Mouse (Mus musculus): ENCODE results near the gene Rbm15b. TPM values are rescaled to one million over a fixed set of nuclear protein-coding genes. Genes with fewer than 3 reads are reported as not detected.
A peak's percentile ranks its signal among the peaks of the same experiment; 100 is the strongest.

Gene Rbm15b
- polyA plus RNA-seq, 1 experiment from 2014 or later, result 16.6 TPM

DNA sequence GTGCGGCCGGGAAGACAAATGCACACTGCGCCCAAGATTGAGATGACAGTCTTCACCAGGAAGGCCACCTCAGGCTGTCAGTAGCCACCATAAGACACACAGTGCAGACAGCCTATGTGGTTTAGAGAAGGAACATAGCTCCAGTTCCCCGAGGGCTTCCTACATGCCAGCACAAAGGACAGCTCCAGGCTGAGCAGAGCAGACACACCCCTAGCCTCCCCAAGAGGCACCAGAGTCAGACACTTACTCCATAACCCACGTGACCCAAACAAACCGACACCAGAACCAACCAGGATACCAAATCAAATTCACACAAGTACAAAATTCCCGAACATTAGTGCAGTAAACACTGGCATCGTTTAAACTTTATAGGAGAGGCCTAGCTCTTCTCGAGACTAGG lies 2.1 kb upstream of the Rbm15b start:
- Histone ChIP-seq H3K27me3 (replicated peaks; ENCODE audit: control insufficient read depth, insufficient read depth, low read length) (no peaks in the 10 kb centered on the region), H3K9ac (ENCODE audit: low read depth, low read length) (no peak overlapping the region), H3K4me2 (ENCODE audit: low read depth, low read length) (no peak overlapping the region), H3K4me1 (ENCODE audit: control insufficient read depth, insufficient read depth, low read length) (peaks cover 31% of the 10 kb centered on the region), H3K4me3 (ENCODE audit: low read depth, low read length) (no peak overlapping the region), H3K27ac (replicated peaks; ENCODE audit: low read depth, low read length) (no peak overlapping the region), H3K36me3 (ENCODE audit: control insufficient read depth, insufficient read depth, low read length) (peaks cover 39% of the 10 kb centered on the region), H3K9me3 (ENCODE audit: control insufficient read depth, low read length) (no peaks in the 10 kb centered on the region)
- no peak for ATAC-seq (ENCODE audit: low read depth)
- WGBS, result 84% methylated on average over 9 of the region's 9 CpGs
- DNase-seq (ENCODE audit: low spot score), result no peak

- WGBS, result 90% methylated on average over 3 of the region's 3 CpGs
Measured at GRCm38 (mm10) chr9:106888346-106888745, 1.1 kb upstream of the Rbm15b start.

DNA sequence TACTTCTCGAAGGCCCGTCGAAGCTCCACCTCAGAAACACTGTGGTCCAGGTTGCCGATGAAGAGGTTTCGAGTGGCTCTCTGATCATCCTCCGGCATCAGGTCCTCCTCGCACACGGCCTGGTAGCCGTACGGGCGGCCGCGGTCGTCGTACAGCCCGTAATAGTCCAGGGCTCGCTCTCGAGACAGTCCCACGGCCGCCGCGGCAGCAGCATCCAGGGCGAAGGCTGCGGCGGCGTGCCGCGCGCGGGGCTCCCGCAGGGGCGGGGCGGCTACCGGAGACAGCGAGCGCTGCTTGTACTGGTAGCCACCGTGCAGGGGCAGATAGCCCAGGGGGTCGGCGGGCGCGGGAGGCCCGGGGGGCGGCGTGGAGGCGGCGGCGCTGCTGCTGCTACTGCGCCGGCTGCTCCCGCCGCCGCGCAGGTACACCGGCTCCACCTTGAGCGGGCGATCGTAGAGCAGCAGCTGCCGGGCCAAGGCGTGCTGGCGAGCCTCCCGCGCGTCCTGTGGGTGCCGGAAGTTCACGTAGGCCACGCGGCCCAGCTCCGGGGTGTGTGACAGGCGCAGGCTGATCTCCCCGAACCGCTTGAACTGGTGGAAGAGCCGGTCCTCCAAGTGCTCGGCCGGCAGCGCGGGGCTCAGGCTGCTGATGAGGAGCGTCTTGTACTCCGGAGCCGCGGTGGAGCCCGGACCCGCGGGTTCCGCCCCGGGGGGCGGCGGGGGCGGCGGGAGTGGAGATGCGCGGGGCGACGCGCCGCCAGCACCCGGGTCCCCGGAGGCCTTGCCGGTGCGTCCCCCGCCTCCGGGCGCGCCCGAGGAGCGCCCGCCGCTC lies 1.1 kb downstream of the Rbm15b start:
- Histone ChIP-seq H3K9ac (ENCODE audit: low read depth, low read length) (peak overlapping the region; percentile 99), H3K9me3 (ENCODE audit: control insufficient read depth, low read length) (no peaks in the 10 kb centered on the region), H3K27ac (replicated peaks; ENCODE audit: low read depth, low read length) (peak overlapping the region; percentile 89), H3K4me3 (ENCODE audit: low read depth, low read length) (peak overlapping the region; percentile 91), H3K36me3 (ENCODE audit: control insufficient read depth, insufficient read depth, low read length) (peaks cover 69% of the 10 kb centered on the region), H3K27me3 (replicated peaks; ENCODE audit: control insufficient read depth, insufficient read depth, low read length) (no peaks in the 10 kb centered on the region), H3K4me2 (ENCODE audit: low read depth, low read length) (peak overlapping the region; percentile 92), H3K4me1 (ENCODE audit: control insufficient read depth, insufficient read depth, low read length) (peaks cover 39% of the 10 kb centered on the region)
- ATAC-seq (ENCODE audit: low read depth), result no peak
- peak; percentile 41 for DNase-seq (ENCODE audit: low spot score)
- WGBS, result 0% methylated on average over 16 of the region's 107 CpGs

More at GRCm38 (mm10) chr9:106888346-106888745, 1.1 kb upstream of the Rbm15b start:
- Histone ChIP-seq H3K9me3 (ENCODE audit: control insufficient read depth, low read length) (no peaks in the 10 kb centered on the region), H3K4me3 (ENCODE audit: low read depth, low read length) (no peak overlapping the region), H3K36me3 (ENCODE audit: control insufficient read depth, insufficient read depth, low read length) (peaks cover 47% of the 10 kb centered on the region), H3K9ac (ENCODE audit: low read depth, low read length) (no peak overlapping the region), H3K4me1 (ENCODE audit: control insufficient read depth, insufficient read depth, low read length) (peaks cover 38% of the 10 kb centered on the region), H3K27me3 (replicated peaks; ENCODE audit: control insufficient read depth, insufficient read depth, low read length) (no peaks in the 10 kb centered on the region), H3K27ac (replicated peaks; ENCODE audit: low read depth, low read length) (no peak overlapping the region), H3K4me2 (ENCODE audit: low read depth, low read length) (no peak overlapping the region)
- DNase-seq (ENCODE audit: low spot score) (no peak), ATAC-seq (ENCODE audit: low read depth) (no peak)

GRCm38 (mm10) chr9:106884996-106885900 lies 2.0 kb downstream of the Rbm15b start:
- peaks cover 30% of the 10 kb centered on the region for H3K4me1 ChIP-seq (ENCODE audit: control insufficient read depth, insufficient read depth, low read length)
- H3K4me3 ChIP-seq (ENCODE audit: low read depth, low read length), result peak overlapping the region; percentile 91
- H3K9ac ChIP-seq (ENCODE audit: low read depth, low read length), result peak overlapping the region; percentile 99
- H3K4me2 ChIP-seq (ENCODE audit: low read depth, low read length), result peak overlapping the region; percentile 92
- no peak for ATAC-seq (ENCODE audit: low read depth)
- no peaks in the 10 kb centered on the region for H3K9me3 ChIP-seq (ENCODE audit: control insufficient read depth, low read length)
- H3K27me3 ChIP-seq (replicated peaks; ENCODE audit: control insufficient read depth, insufficient read depth, low read length), result no peaks in the 10 kb centered on the region
- H3K27ac ChIP-seq (replicated peaks; ENCODE audit: low read depth, low read length), result no peak overlapping the region
- WGBS, result 19% methylated on average over 43 of the region's 44 CpGs
- peaks cover 70% of the 10 kb centered on the region for H3K36me3 ChIP-seq (ENCODE audit: control insufficient read depth, insufficient read depth, low read length)
- no peak for DNase-seq (ENCODE audit: low spot score)

DNA sequence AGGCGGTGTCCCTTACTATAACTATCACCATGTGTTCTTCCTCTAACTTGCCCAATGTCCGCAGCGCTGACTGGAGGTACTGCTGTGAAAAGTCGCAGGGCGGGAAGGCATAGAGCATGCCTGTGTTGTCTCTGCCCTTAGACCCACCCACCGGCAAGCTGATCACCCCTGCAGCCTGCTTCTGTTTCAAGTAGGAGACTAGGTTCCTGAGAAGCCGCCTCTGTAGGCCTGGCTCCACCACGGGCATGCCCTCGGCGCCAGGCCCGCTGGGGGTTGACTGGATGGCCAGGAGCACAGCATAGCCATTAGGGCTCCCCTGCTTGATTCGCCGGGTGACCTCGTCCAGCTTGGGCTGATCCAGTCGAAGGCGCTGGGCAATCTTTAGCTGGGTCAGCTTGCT lies 2.9 kb downstream of the Rbm15b start:
- 19% methylated on average over 16 of the region's 16 CpGs for WGBS
- Histone ChIP-seq H3K4me1 (ENCODE audit: control insufficient read depth, insufficient read depth, low read length) (peaks cover 28% of the 10 kb centered on the region), H3K27me3 (replicated peaks; ENCODE audit: control insufficient read depth, insufficient read depth, low read length) (no peaks in the 10 kb centered on the region), H3K4me3 (ENCODE audit: low read depth, low read length) (peak overlapping the region; percentile 91), H3K9ac (ENCODE audit: low read depth, low read length) (peak overlapping the region; percentile 99), H3K9me3 (ENCODE audit: control insufficient read depth, low read length) (no peaks in the 10 kb centered on the region), H3K36me3 (ENCODE audit: control insufficient read depth, insufficient read depth, low read length) (peaks cover 69% of the 10 kb centered on the region), H3K4me2 (ENCODE audit: low read depth, low read length) (peak overlapping the region; percentile 92), H3K27ac (replicated peaks; ENCODE audit: low read depth, low read length) (no peak overlapping the region; the same call in 1 of the 2 replicates)
- ATAC-seq (ENCODE audit: low read depth) (no peak), DNase-seq (ENCODE audit: low spot score) (no peak)

- Histone ChIP-seq H3K4me3 (ENCODE audit: low read depth, low read length) (no peak overlapping the region), H3K4me1 (ENCODE audit: control insufficient read depth, insufficient read depth, low read length) (peaks cover 28% of the 10 kb centered on the region), H3K36me3 (ENCODE audit: control insufficient read depth, insufficient read depth, low read length) (peaks cover 68% of the 10 kb centered on the region), H3K27me3 (replicated peaks; ENCODE audit: control insufficient read depth, insufficient read depth, low read length) (no peaks in the 10 kb centered on the region), H3K9me3 (ENCODE audit: control insufficient read depth, low read length) (no peaks in the 10 kb centered on the region), H3K4me2 (ENCODE audit: low read depth, low read length) (peak overlapping the region; percentile 92), H3K27ac (replicated peaks; ENCODE audit: low read depth, low read length) (no peak overlapping the region), H3K9ac (ENCODE audit: low read depth, low read length) (peak overlapping the region; percentile 38; the same call in 1 of the 2 replicates)
- no peak for DNase-seq (ENCODE audit: low spot score)
- no peak for ATAC-seq (ENCODE audit: low read depth)
- 75% methylated on average over 3 of the region's 3 CpGs for WGBS
Measured at GRCm38 (mm10) chr9:106883085-106883484, 4.1 kb downstream of the Rbm15b start.

- H3K4me1 ChIP-seq (ENCODE audit: control insufficient read depth, insufficient read depth, low read length), result peaks cover 24% of the 10 kb centered on the region
- peaks cover 72% of the 10 kb centered on the region for H3K36me3 ChIP-seq (ENCODE audit: control insufficient read depth, insufficient read depth, low read length)
- no peak overlapping the region for H3K4me2 ChIP-seq (ENCODE audit: low read depth, low read length)
- WGBS, result 76% methylated on average over 4 of the region's 4 CpGs
- no peak overlapping the region for H3K4me3 ChIP-seq (ENCODE audit: low read depth, low read length)
- ATAC-seq (ENCODE audit: low read depth) (no peak), DNase-seq (ENCODE audit: low spot score) (no peak)
- H3K27ac ChIP-seq (replicated peaks; ENCODE audit: low read depth, low read length), result no peak overlapping the region
- no peaks in the 10 kb centered on the region for H3K9me3 ChIP-seq (ENCODE audit: control insufficient read depth, low read length)
- no peaks in the 10 kb centered on the region for H3K27me3 ChIP-seq (replicated peaks; ENCODE audit: control insufficient read depth, insufficient read depth, low read length)
- no peak overlapping the region; the same call in 1 of the 2 replicates for H3K9ac ChIP-seq (ENCODE audit: low read depth, low read length)
Measured at GRCm38 (mm10) chr9:106882176-106882575, 5.1 kb downstream of the Rbm15b start.

DNA sequence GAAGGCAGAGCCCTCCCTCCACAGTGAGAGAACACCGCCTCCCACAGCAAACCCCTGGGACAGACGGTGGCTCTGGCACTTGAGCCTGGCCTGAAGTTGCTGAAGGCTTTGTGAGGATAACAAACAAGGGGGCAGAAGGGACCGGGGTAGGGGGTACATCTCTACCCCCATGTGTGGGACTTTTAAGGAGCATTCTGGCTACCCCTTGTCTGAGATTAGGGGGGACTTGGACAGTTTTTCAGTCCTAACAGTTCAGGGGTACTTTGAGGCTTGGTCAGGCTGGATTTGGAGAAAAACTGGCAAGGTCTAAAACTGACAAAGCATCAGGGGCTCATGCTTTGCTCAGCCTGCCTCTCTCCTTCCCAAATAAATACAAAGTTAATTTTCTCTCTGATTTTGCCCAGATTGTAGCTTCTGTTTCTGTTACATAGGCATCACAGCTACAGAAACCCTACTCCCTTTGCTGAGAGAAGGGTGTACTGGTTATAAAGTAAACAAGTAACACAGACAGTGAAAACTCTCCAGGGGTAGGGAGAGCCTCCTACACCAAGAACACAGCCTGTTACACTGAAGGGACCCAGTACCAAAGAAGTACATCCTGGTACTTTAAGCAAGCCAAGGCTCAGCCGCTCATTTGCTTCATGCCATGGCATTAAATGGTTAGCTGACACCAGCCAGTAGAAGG lies 6.0 kb downstream of the Rbm15b start:
- 60% methylated on average over 4 of the region's 4 CpGs for WGBS
- no peaks in the 10 kb centered on the region for H3K9me3 ChIP-seq (ENCODE audit: control insufficient read depth, low read length)
- H3K36me3 ChIP-seq (ENCODE audit: control insufficient read depth, insufficient read depth, low read length), result peaks cover 79% of the 10 kb centered on the region
- H3K4me1 ChIP-seq (ENCODE audit: control insufficient read depth, insufficient read depth, low read length), result peaks cover 24% of the 10 kb centered on the region
- no peak for DNase-seq (ENCODE audit: low spot score)
- no peak overlapping the region for H3K9ac ChIP-seq (ENCODE audit: low read depth, low read length)
- ATAC-seq (ENCODE audit: low read depth), result no peak
- no peak overlapping the region for H3K4me3 ChIP-seq (ENCODE audit: low read depth, low read length)
- H3K27ac ChIP-seq (replicated peaks; ENCODE audit: low read depth, low read length), result no peak overlapping the region
- H3K27me3 ChIP-seq (replicated peaks; ENCODE audit: control insufficient read depth, insufficient read depth, low read length), result no peaks in the 10 kb centered on the region
- no peak overlapping the region for H3K4me2 ChIP-seq (ENCODE audit: low read depth, low read length)

Data from embryonic facial prominence, embryonic 14.5 days (tissue).